Mouse (Mus musculus): ENCODE measurements around the gene Gen1.

Gen1 gene

GRCm38 (mm10) chr12:11265382-11266281 is at the start of gene Gen1, which contains the start of gene Smc6:
Gen1 (minus strand) TSS chr12:11265801.
Smc6 (plus strand) TSS chr12:11265886.
- DNase-seq (ENCODE audit: low read depth, low spot score) = peak; percentile 99

GRCm38 (mm10) chr12:11313840-11314239 is 48.2 kb upstream of the Gen1 start:
- DNase-seq (ENCODE audit: low read depth, low spot score) = no peak

GRCm38 (mm10) chr12:11311106-11311505 is 45.5 kb upstream of the Gen1 start:
- no peak for DNase-seq (ENCODE audit: low read depth, low spot score)

GRCm38 (mm10) chr12:11306753-11307645 is 41.4 kb upstream of the Gen1 start:
- DNase-seq (ENCODE audit: low read depth, low spot score) = no peak

- DNase-seq (ENCODE audit: low read depth, low spot score) = no peak
These were observed 35.3 kb upstream of the Gen1 start for GRCm38 (mm10) chr12:11300858-11301257.

- no peak for DNase-seq (ENCODE audit: low read depth, low spot score)
These were observed 20.8 kb upstream of the Gen1 start for GRCm38 (mm10) chr12:11286382-11286781.

- no peak for DNase-seq (ENCODE audit: low read depth, low spot score)
These were observed 16.0 kb upstream of the Gen1 start for GRCm38 (mm10) chr12:11281584-11281983.

GRCm38 (mm10) chr12:11279886-11280285 is 14.3 kb upstream of the Gen1 start:
- DNase-seq (ENCODE audit: low read depth, low spot score) = no peak

- DNase-seq (ENCODE audit: low read depth, low spot score) = no peak
These were observed 11.6 kb upstream of the Gen1 start for GRCm38 (mm10) chr12:11277207-11277606.

GRCm38 (mm10) chr12:11276632-11277031 is 11.0 kb upstream of the Gen1 start:
- DNase-seq (ENCODE audit: low read depth, low spot score) = no peak

- DNase-seq (ENCODE audit: low read depth, low spot score) = no peak
These were observed 7.6 kb upstream of the Gen1 start for GRCm38 (mm10) chr12:11273185-11273584.

- DNase-seq (ENCODE audit: low read depth, low spot score) = no peak
These were observed 7.0 kb upstream of the Gen1 start for GRCm38 (mm10) chr12:11272568-11272967.

- DNase-seq (ENCODE audit: low read depth, low spot score) = peak; percentile 15
These were observed 1.4 kb upstream of the Gen1 start for GRCm38 (mm10) chr12:11267030-11267429.

- peak; percentile 25 for DNase-seq (ENCODE audit: low read depth, low spot score)
These were observed 833 bp upstream of the Gen1 start for GRCm38 (mm10) chr12:11266282-11266985.

GRCm38 (mm10) chr12:11264895-11265294 is 706 bp downstream of the Gen1 start:
- DNase-seq (ENCODE audit: low read depth, low spot score) = no peak

- DNase-seq (ENCODE audit: low read depth, low spot score) = no peak
These were observed 15.3 kb downstream of the Gen1 start for GRCm38 (mm10) chr12:11250322-11250721.

- DNase-seq (ENCODE audit: low read depth, low spot score) = no peak
These were observed 18.1 kb downstream of the Gen1 start for GRCm38 (mm10) chr12:11247460-11247859.

GRCm38 (mm10) chr12:11235996-11236395 is 29.6 kb downstream of the Gen1 start:
- no peak for DNase-seq (ENCODE audit: low read depth, low spot score)

- DNase-seq (ENCODE audit: low read depth, low spot score) = no peak
These were observed 35.3 kb downstream of the Gen1 start for GRCm38 (mm10) chr12:11230267-11230666.

- DNase-seq (ENCODE audit: low read depth, low spot score) = peak; percentile 14
These were observed 38.9 kb downstream of the Gen1 start for GRCm38 (mm10) chr12:11226529-11227268.

- no peak for DNase-seq (ENCODE audit: low read depth, low spot score)
These were observed 39.5 kb downstream of the Gen1 start for GRCm38 (mm10) chr12:11226123-11226522.

All from mesoderm, embryonic 11.5 days (tissue).